Comparison of ENCODE assay signal across 10 mouse cellular contexts in the genomic region with DNA sequence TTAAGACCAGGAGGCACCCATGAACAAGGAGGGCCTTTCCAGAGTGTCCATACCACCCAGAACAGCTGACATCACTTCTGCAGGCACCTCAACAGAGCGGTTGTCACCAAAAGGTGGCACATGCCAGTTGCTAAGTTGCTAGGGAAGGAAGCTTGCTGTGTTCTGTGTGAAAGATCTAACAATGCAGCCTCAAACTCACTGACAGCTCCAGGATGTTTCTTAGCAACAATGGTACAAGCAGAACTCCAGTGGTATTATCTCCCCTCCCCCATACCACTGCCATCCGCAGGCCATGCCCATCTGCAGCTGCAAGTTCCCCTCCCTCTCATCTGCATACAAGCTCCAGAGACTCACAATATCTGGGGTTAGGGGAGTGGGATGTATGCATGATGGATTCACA. TPM values are rescaled to one million over a fixed set of nuclear protein-coding genes. Genes with fewer than 3 reads are reported as not detected.
DNase-seq lines count a peak whose midpoint lies in the region; ATAC-seq and TF ChIP-seq lines count a peak whose summit lies in the region.
"Had no signal": no experiment of that assay in that cellular context is flagged by ENCODE, and none has a peak within 500 bp of the region (broad histone marks: within the 10 kb centered on the region; RNA-seq: fewer than 3 reads in every experiment).

No protein-coding gene starts in this region.

- no peak overlapping the region for H3K4me2 ChIP-seq in hindbrain, embryonic 13.5 days
- H3K4me2 ChIP-seq: heart, embryonic 15.5 days had no signal

- no peak for ATAC-seq in hindbrain, embryonic 13.5 days (ENCODE audit: low FRiP score)
- no peak for ATAC-seq in activated CD4-positive, CD25-positive, alpha-beta regulatory T cell, adult 4 months
- ATAC-seq: intestine, postnatal 0 days had no signal

- peaks cover 45% of the 10 kb centered on the region for H3K4me1 ChIP-seq in hindbrain, embryonic 10.5 days (replicated peaks)
- H3K4me1 ChIP-seq in hindbrain, embryonic 13.5 days (replicated peaks) = peaks cover 26% of the 10 kb centered on the region
- H3K4me1 ChIP-seq in thymus, adult 2 months (replicated peaks; ENCODE audit: control insufficient read depth, insufficient read depth, low read length) = peaks cover 15% of the 10 kb centered on the region

- peak; percentile 52 for DNase-seq in hindbrain, embryonic 10.5 days (ENCODE audit: low spot score)
- peak; percentile 41 for DNase-seq in brain, adult 2 months (ENCODE audit: low read depth, low spot score)
- peak; percentile 25 for DNase-seq in mesoderm, embryonic 11.5 days (ENCODE audit: low read depth, low spot score)
- peak; percentile 63 for DNase-seq in thymus, adult 2 months
- no peak for DNase-seq in cerebellum, postnatal 4 days (ENCODE audit: low spot score in 2 of 2)
- no peak for DNase-seq in right cerebral cortex, postnatal 36 days (ENCODE audit: low spot score in 2 of 2)

- H3K4me3 ChIP-seq in hindbrain, embryonic 10.5 days = no peak overlapping the region
- H3K4me3 ChIP-seq in hindbrain, embryonic 13.5 days = no peak overlapping the region
- H3K4me3 ChIP-seq in thymus, adult 2 months (ENCODE audit: control insufficient read depth, insufficient read depth, low read length) = no peak overlapping the region
- H3K4me3 ChIP-seq: heart, embryonic 15.5 days had no signal

- no peak for TF ChIP-seq CTCF in thymus, adult 2 months (IDR thresholded peaks at IDR 0.05; ENCODE audit: borderline replicate concordance, control insufficient read depth, extremely low read depth, insufficient read depth, low read length, poor library complexity)

- peak overlapping the region; percentile 72 for H3K27ac ChIP-seq in hindbrain, embryonic 10.5 days
- H3K27ac ChIP-seq in hindbrain, embryonic 13.5 days = no peak overlapping the region
- H3K27ac ChIP-seq in thymus, adult 2 months (ENCODE audit: control insufficient read depth, insufficient read depth, low read length) = peak overlapping the region; percentile 82
- H3K27ac ChIP-seq: heart, embryonic 15.5 days had no signal

- TF ChIP-seq POLR2A in thymus, adult 2 months (IDR thresholded peaks at IDR 0.05; ENCODE audit: control insufficient read depth, extremely low read depth, insufficient read depth, low read length, poor library complexity) = no peak

- H3K9ac ChIP-seq in hindbrain, embryonic 13.5 days = no peak overlapping the region
- H3K9ac ChIP-seq: heart, embryonic 15.5 days had no signal

- peaks cover 35% of the 10 kb centered on the region for H3K36me3 ChIP-seq in hindbrain, embryonic 10.5 days
- H3K36me3 ChIP-seq in hindbrain, embryonic 13.5 days = no peaks in the 10 kb centered on the region
- H3K36me3 ChIP-seq in thymus, adult 2 months (ENCODE audit: control insufficient read depth, insufficient read depth, low read length) = peaks cover 16% of the 10 kb centered on the region

- 19% methylated on average over 2 of the region's 2 CpGs for WGBS in hindbrain, embryonic 10.5 days
- WGBS in hindbrain, embryonic 13.5 days = 14% methylated on average over 2 of the region's 2 CpGs
- WGBS in thymus, adult 2 months = 9% methylated on average over 2 of the region's 2 CpGs

- peaks cover 8% of the 10 kb centered on the region for H3K27me3 ChIP-seq in hindbrain, embryonic 10.5 days (ENCODE audit: insufficient read depth, poor library complexity, severe bottlenecking)
- H3K27me3 ChIP-seq in hindbrain, embryonic 13.5 days = peaks cover 6% of the 10 kb centered on the region
- H3K27me3 ChIP-seq in thymus, adult 2 months (ENCODE audit: control insufficient read depth, insufficient read depth, low read length) = no peaks in the 10 kb centered on the region
- H3K27me3 ChIP-seq: heart, embryonic 15.5 days had no signal

- no peaks in the 10 kb centered on the region for H3K9me3 ChIP-seq in hindbrain, embryonic 10.5 days
- H3K9me3 ChIP-seq in hindbrain, embryonic 13.5 days = no peaks in the 10 kb centered on the region
- H3K9me3 ChIP-seq: heart, embryonic 15.5 days had no signal

RNA-seq across cellular contexts. Expression of gene Tmem123, which starts 3.7 kb away (rescaled TPM):
- 110 and 126 TPM in 2 replicates for polyA plus RNA-seq in hindbrain, embryonic 10.5 days (2016; fragmentation: Nextera tagmentation; extraction: Ambion mirVana)
- polyA plus RNA-seq in hindbrain, embryonic 13.5 days (2015; fragmentation: Nextera tagmentation; extraction: Ambion mirVana) = 32.7 and 33.4 TPM in 2 replicates
- polyA plus RNA-seq in thymus, adult 2 months (2012; rRNA removed) = 123 and 128 TPM in 2 replicates
- polyA plus RNA-seq in activated CD4-positive, CD25-positive, alpha-beta regulatory T cell, adult 4 months (2017; shearing (Covaris generic)) = 100 to 1,000 TPM; 110 to 119 TPM

Comparison
In these comparisons a context has a peak if more than half of its experiments do, and no peak if none do; other contexts are left out.
1. DNase-seq: peak in hindbrain, embryonic 10.5 days (single experiment), brain, adult 2 months (single experiment), mesoderm, embryonic 11.5 days (single experiment) and thymus, adult 2 months (single experiment); none in cerebellum, postnatal 4 days (0 of 2) and right cerebral cortex, postnatal 36 days (0 of 2).